Mouse (Mus musculus) cerebellum, postnatal 14 days (tissue): ENCODE data around the gene Pnma5.
A peak's percentile ranks its signal among the peaks of the same experiment; 100 is the strongest.
"Not testable (repeated sequence)": the region's sequence is repeated elsewhere in the genome, so short reads cannot be mapped to it uniquely, and the experiment has no call there.

Experiments used
- DNase-seq, 2 experiments: peaks; one replicate each; pipeline ENCODE4 v3.0.0; 2021; ENCODE audit warnings: mixed read lengths in 2 of 2

The Pnma5 gene

GRCm38 (mm10) chrX:73037003-73037402 lies at the start of gene Pnma5:
Gene Pnma5 (minus strand): TSS chrX:73037103.
- no peak for DNase-seq

GRCm38 (mm10) chrX:73082267-73083055 lies 45.6 kb upstream of the Pnma5 start, which contains the start of gene Xlr4a:
Gene Xlr4a (minus strand): TSS chrX:73082478.
- not testable (repeated sequence) for DNase-seq

- peak in 1 of 2 experiments; percentile 8 for DNase-seq
Measured at GRCm38 (mm10) chrX:73066765-73067312, 29.9 kb upstream of the Pnma5 start.

GRCm38 (mm10) chrX:73064415-73064793 lies 27.5 kb upstream of the Pnma5 start, which contains the start of gene Pnma3:
Gene Pnma3 (plus strand): TSS chrX:73064787.
- DNase-seq, result peak; percentile 18 to 42

- DNase-seq, result peak; percentile 56 to 74
Measured at GRCm38 (mm10) chrX:73063512-73064414, 26.9 kb upstream of the Pnma5 start.

- no peak for DNase-seq
Measured at GRCm38 (mm10) chrX:73062323-73062722, 25.4 kb upstream of the Pnma5 start.

GRCm38 (mm10) chrX:73061528-73061927 lies 24.6 kb upstream of the Pnma5 start:
- DNase-seq, result no peak

GRCm38 (mm10) chrX:73053860-73054563 lies 17.1 kb upstream of the Pnma5 start:
- peak; percentile 97 to 99 for DNase-seq

- DNase-seq, result no peak
Measured at GRCm38 (mm10) chrX:73039666-73040065, 2.8 kb upstream of the Pnma5 start.

- DNase-seq, result no peak
Measured at GRCm38 (mm10) chrX:73038831-73039230, 1.9 kb upstream of the Pnma5 start.

GRCm38 (mm10) chrX:73012846-73013245 lies 24.1 kb downstream of the Pnma5 start:
- DNase-seq, result no peak

- DNase-seq, result peak; percentile 95 to 96
Measured at GRCm38 (mm10) chrX:73007597-73008479, 29.1 kb downstream of the Pnma5 start.

GRCm38 (mm10) chrX:73005678-73006077 lies 31.2 kb downstream of the Pnma5 start:
- DNase-seq, result no peak

GRCm38 (mm10) chrX:73003110-73003509 lies 33.8 kb downstream of the Pnma5 start:
- DNase-seq, result no peak

- DNase-seq, result no peak
Measured at GRCm38 (mm10) chrX:72995542-72995941, 41.4 kb downstream of the Pnma5 start.

GRCm38 (mm10) chrX:72992291-72992919 lies 44.5 kb downstream of the Pnma5 start:
- DNase-seq, result no peak

- no peak for DNase-seq
Measured at GRCm38 (mm10) chrX:72990581-72990980, 46.3 kb downstream of the Pnma5 start.

- peak in 1 of 2 experiments; percentile 33 for DNase-seq
Measured at GRCm38 (mm10) chrX:72988431-72988830, 48.5 kb downstream of the Pnma5 start.

GRCm38 (mm10) chrX:72987520-72987905 lies 49.4 kb downstream of the Pnma5 start:
- DNase-seq, result no peak

- peak in 1 of 2 experiments; percentile 26 for DNase-seq
Measured at GRCm38 (mm10) chrX:72986841-72987519, 49.9 kb downstream of the Pnma5 start, which contains the start of gene Zfp185. Gene Zfp185 (plus strand): TSS chrX:72987339.
